Mouse (Mus musculus) liver, embryonic 11.5 days (tissue): ENCODE measurements around the gene Ddx39. TPM values are rescaled to one million over a fixed set of nuclear protein-coding genes. Genes with fewer than 3 reads are reported as not detected.

Experiments
- ATAC-seq: fragments of 200-750 bp; cut with Nextera tagmentation; replicated peaks from 2 replicates; pipeline ENCODE4 v1.8.0; 2017; ENCODE audit warnings: moderate number of reproducible peaks, mild to moderate bottlenecking, moderate TSS enrichment, moderate library complexity; ENCODE audit not compliant: low FRiP score
- DNase-seq: peaks from one replicate; pipeline ENCODE4 v3.0.0-alpha.2; 2017; ENCODE audit warnings: low spot score
- H3K27ac ChIP-seq: fragments of 300-500 bp; sonication (generic); 2 replicates; pipeline ENCODE4 v1.5.1; 2014; ENCODE audit warnings: mild to moderate bottlenecking, low read depth, low read length, control low read depth
- H3K27me3 ChIP-seq: fragments of 300-500 bp; sonication (generic); replicated peaks from 2 replicates; pipeline ENCODE4 v1.6.1; 2014; ENCODE audit warnings: low read length, mixed read lengths; ENCODE audit not compliant: control insufficient read depth, insufficient read depth
- H3K36me3 ChIP-seq: fragments of 300-500 bp; sonication (generic); 2 replicates; pipeline ENCODE4 v1.6.1; 2014; ENCODE audit warnings: mild to moderate bottlenecking, low read length, moderate library complexity, mixed read lengths; ENCODE audit not compliant: control insufficient read depth, insufficient read depth
- H3K4me1 ChIP-seq: fragments of 300-500 bp; sonication (generic); replicated peaks from 2 replicates; pipeline ENCODE4 v1.6.1; 2014; ENCODE audit warnings: low read length, mixed read lengths; ENCODE audit not compliant: control insufficient read depth, insufficient read depth
- H3K4me2 ChIP-seq: fragments of 300-500 bp; sonication (generic); 2 replicates; pipeline ENCODE4 v1.6.1; 2014; ENCODE audit warnings: mild to moderate bottlenecking, control low read depth, moderate library complexity
- H3K4me3 ChIP-seq: fragments of 300-500 bp; sonication (generic); 2 replicates; pipeline ENCODE4 v1.5.1; 2014; ENCODE audit warnings: low read depth, low read length, control low read depth
- H3K9ac ChIP-seq: fragments of 300-500 bp; sonication (generic); 2 replicates; pipeline ENCODE4 v1.6.1; 2014; ENCODE audit warnings: low read depth, low read length, control low read depth
- H3K9me3 ChIP-seq: fragments of 300-500 bp; sonication (generic); 2 replicates; pipeline ENCODE4 v1.6.1; 2016; ENCODE audit warnings: low read length, inconsistent platforms, mixed read lengths; ENCODE audit not compliant: control insufficient read depth
- WGBS: fragments of 180-500 bp; shearing (Covaris S2); extraction: QIAGEN DNeasy Blood & Tissue Kit; methylation state at CpG from one replicate; pipeline ENCODE4 v1.1.7; 2014; 5-methylcytosine and 5-hydroxymethylcytosine counted together
- polyA plus RNA-seq: library from polyadenylated mRNA; unstranded; fragments of >200 nt; fragmentation: Nextera tagmentation; extraction: Ambion mirVana; gene quantifications from 2 replicates; pipeline ENCODE4 v1.2.1, GENCODE M21; 2014

Gene Ddx39
- polyA plus RNA-seq, 1 experiment from 2014 or later, result 375 TPM

DNA sequence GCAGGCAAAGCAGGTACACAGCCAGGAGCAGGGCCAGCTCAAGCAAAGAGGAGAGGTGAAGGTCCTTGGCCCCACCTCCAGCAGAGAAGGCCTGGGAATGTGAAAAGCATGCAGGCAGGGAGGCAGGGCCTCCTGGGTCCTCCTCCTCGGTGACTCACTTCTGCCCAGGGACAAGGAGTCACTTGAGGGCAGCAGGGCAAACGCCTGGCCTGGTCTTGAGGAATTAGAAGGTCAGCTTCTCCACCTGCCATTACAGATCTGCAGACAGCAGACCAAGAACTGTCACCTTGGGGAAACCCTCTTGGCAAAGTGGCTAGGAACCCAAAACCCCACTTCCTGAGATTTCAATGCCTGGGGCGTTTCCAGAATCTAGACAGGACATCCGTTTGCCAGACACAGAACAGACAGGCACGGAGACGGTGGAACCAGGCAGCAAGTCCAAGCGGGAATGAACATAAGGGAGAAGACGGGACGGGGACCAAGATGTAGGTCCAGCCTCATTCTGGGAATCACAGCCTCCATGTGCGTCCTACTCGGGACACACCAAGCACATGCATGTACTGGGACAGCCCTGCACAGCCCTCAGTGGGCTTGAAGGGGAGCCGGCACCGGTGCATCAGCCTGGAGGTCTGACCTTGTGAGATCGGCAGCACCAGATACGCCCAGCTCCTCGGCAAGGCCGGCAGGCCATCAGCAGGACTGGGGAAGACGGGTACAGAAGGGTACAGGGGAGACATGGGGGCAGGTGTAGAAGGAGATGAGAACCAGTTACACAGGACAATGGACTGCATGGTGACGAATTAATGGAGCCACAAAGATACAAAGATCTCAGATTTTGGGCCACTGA is 17.4 kb upstream of the Ddx39 start:
- H3K4me1 ChIP-seq, result peaks cover 32% of the 10 kb centered on the region
- 43% methylated on average over 19 of the region's 19 CpGs for WGBS

DNA sequence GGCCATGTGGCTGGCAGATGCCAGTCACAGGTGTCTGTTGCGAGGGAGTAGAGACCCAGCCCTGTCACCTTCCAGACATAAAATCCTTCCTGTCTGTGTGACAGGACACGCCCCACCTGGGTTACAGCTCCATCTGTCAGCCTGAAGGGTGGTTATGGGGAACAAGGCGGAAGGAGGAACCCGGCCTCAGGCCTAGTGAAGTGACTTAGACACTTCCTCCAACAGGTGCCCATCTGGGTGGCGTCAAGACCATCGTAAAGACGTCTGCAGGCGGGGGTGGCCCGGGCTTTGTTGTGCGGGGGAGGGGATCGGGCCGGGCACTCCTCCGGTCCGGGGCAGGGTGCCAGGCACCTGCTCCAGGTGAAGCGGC is 16.7 kb upstream of the Ddx39 start:
- no peaks in the 10 kb centered on the region for H3K9me3 ChIP-seq
- DNase-seq (no peak), ATAC-seq (peak; percentile 12; the same call in 1 of the 2 replicates)
- H3K27ac ChIP-seq, result peak overlapping the region; percentile 83; the same call in 1 of the 2 replicates
- H3K36me3 ChIP-seq, result no peaks in the 10 kb centered on the region
- peak overlapping the region; percentile 99 for H3K4me2 ChIP-seq
- peak overlapping the region; percentile 95 for H3K4me3 ChIP-seq
- H3K9ac ChIP-seq, result peak overlapping the region; percentile 91
- H3K27me3 ChIP-seq, result no peaks in the 10 kb centered on the region
- H3K4me1 ChIP-seq, result peaks cover 32% of the 10 kb centered on the region
- WGBS, result 3% methylated on average over 15 of the region's 15 CpGs

More for the DNA sequence above, 17.4 kb upstream of the Ddx39 start:
- H3K36me3 ChIP-seq, result no peaks in the 10 kb centered on the region
- no peak overlapping the region; the same call in 1 of the 2 replicates for H3K27ac ChIP-seq
- H3K4me3 ChIP-seq, result peak overlapping the region; percentile 95
- DNase-seq, result no peak
- H3K9me3 ChIP-seq, result no peaks in the 10 kb centered on the region
- peak overlapping the region; percentile 91 for H3K9ac ChIP-seq
- H3K27me3 ChIP-seq, result no peaks in the 10 kb centered on the region
- ATAC-seq, result no peak
- H3K4me2 ChIP-seq, result peak overlapping the region; percentile 99

DNA sequence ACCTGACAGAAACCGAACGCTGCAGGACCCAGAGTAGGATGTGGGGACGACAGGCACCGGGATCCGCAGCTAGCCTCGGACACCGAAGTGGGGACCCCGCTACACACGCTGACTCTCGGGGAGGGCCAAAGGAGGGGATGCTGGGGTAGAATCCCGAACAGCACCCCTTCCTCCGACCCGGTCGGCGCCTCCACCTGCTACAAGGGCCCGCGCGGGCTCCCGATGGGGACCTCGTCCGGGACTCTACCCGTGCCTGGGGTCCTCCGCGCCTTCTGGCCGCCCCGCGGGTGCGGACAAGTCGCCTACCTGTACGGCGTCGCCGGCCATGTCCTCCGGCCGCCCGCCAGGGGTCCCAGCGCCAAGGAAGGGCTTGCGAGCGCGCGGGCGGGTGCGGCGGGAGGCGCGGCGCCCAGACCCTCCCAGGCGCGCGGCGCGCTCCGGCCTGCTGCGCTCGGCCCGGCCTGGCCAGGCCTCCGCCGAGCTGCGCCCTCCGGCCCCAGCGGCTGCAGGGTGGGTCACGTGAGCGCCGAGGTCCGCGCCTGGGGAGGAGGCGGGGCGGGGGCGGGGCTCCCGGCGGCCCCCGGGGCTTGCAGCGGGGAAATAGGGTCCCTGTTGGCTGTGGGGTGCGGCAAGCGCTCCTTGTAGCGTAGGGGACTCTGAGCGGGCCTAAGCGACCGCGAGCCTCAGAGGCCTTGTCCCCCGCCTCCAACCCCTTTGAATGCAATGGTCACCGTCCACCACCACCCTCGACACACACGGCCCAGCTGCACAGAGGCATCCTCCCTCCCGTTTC is 16.1 kb upstream of the Ddx39 start, which contains the start of gene Pkn1:
Gene Pkn1, minus strand, starts transcription at position 519 of the 793 bp plus-strand sequence.
- H3K36me3 ChIP-seq, result no peaks in the 10 kb centered on the region
- peak within 1 kb of the TSS; percentile 95 for H3K4me3 ChIP-seq
- H3K27ac ChIP-seq, result peak within 1 kb of the TSS; percentile 83
- peak within 1 kb of the TSS; percentile 91 for H3K9ac ChIP-seq
- H3K4me2 ChIP-seq, result peak within 1 kb of the TSS; percentile 99
- H3K27me3 ChIP-seq, result no peaks in the 10 kb centered on the region
- ATAC-seq (peak; percentile 91), DNase-seq (peak; percentile 88)
- H3K4me1 ChIP-seq, result peaks cover 26% of the 10 kb centered on the region
- under 1% methylated on average over 82 of the region's 85 CpGs for WGBS
- H3K9me3 ChIP-seq, result no peaks in the 10 kb centered on the region

- H3K36me3 ChIP-seq, result no peaks in the 10 kb centered on the region
- H3K4me2 ChIP-seq, result peak overlapping the region; percentile 99
- peak overlapping the region; percentile 95 for H3K4me3 ChIP-seq
- WGBS, result 28% methylated on average over 9 of the region's 9 CpGs
- H3K9me3 ChIP-seq, result no peaks in the 10 kb centered on the region
- no peaks in the 10 kb centered on the region for H3K27me3 ChIP-seq
- peak overlapping the region; percentile 83 for H3K27ac ChIP-seq
- peak overlapping the region; percentile 91 for H3K9ac ChIP-seq
- ATAC-seq, result no peak
- H3K4me1 ChIP-seq, result peaks cover 19% of the 10 kb centered on the region
- no peak for DNase-seq
Observed at GRCm38 (mm10) chr8:83699566-83699965, 15.4 kb upstream of the Ddx39 start.

DNA sequence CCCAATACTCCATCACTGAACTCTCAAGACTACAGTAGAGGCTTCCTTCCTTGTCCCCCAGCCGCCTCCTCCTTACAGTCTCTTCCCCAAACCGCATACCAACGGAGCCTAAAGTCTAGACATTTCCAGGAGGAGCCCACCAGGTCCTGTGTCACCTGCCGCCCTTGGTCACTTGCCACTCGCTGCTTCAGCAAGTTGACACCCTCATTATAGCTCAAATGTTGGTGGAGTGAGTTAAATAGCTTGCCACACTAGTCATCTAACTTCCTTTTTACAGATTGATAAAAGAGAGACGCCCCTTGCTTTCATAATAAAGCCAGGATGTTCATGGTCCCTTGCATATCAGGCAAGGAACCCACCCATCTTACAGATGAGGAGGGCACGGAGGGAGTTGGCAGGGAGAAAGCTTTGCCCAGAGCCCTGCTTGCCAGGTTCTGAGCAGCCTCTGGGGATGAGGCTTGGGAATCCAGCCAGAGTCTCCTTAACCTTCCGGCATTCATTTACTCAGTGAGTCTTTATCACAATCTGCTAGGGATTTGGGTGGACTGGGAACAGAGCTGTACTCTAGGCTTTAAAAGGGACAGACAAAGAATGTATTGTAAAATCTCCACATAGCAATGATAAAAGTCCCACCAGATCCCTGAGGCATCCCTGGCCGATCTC is 14.4 kb upstream of the Ddx39 start:
- ATAC-seq (no peak), DNase-seq (no peak)
- H3K27me3 ChIP-seq, result no peaks in the 10 kb centered on the region
- H3K27ac ChIP-seq, result no peak overlapping the region
- H3K4me3 ChIP-seq, result no peak overlapping the region
- H3K36me3 ChIP-seq, result no peaks in the 10 kb centered on the region
- peaks cover 16% of the 10 kb centered on the region for H3K4me1 ChIP-seq
- no peak overlapping the region for H3K9ac ChIP-seq
- H3K9me3 ChIP-seq, result no peaks in the 10 kb centered on the region
- no peak overlapping the region for H3K4me2 ChIP-seq
- 71% methylated on average over 9 of the region's 9 CpGs for WGBS

DNA sequence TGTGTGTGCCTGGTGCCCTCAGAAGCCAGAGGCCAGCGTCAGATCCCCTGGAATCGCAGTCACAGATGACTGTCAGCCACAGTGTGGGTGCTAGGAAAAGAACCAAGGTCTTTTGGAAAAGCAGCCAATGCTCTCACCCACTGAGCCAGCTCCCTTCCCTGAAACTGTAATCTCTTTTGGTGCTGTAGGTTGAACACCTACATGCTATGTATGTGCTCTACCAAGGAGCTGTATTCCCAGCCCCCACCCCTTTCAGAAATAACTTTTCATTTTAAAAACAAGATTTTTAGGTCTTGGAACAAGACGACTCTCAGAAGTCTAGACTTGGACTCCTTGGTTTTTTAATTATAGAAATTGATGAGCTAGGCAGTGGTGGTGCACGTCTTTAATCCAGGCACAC is 11.6 kb upstream of the Ddx39 start:
- H3K4me2 ChIP-seq, result no peak overlapping the region
- DNase-seq (no peak), ATAC-seq (no peak)
- H3K36me3 ChIP-seq, result no peaks in the 10 kb centered on the region
- no peaks in the 10 kb centered on the region for H3K27me3 ChIP-seq
- H3K4me1 ChIP-seq, result peaks cover under 1% of the 10 kb centered on the region; the same call in 1 of the 2 replicates
- 82% methylated on average over 4 of the region's 4 CpGs for WGBS
- no peak overlapping the region for H3K4me3 ChIP-seq
- no peaks in the 10 kb centered on the region for H3K9me3 ChIP-seq
- no peak overlapping the region for H3K27ac ChIP-seq
- H3K9ac ChIP-seq, result no peak overlapping the region

GRCm38 (mm10) chr8:83706411-83706810 is 8.6 kb upstream of the Ddx39 start:
- Histone ChIP-seq H3K27ac (no peak overlapping the region), H3K9me3 (no peaks in the 10 kb centered on the region), H3K4me2 (no peak overlapping the region), H3K9ac (no peak overlapping the region), H3K4me1 (no peaks in the 10 kb centered on the region), H3K36me3 (no peaks in the 10 kb centered on the region), H3K4me3 (no peak overlapping the region), H3K27me3 (no peaks in the 10 kb centered on the region)
- ATAC-seq, result no peak
- no peak for DNase-seq
- WGBS, result 63% methylated on average over 5 of the region's 5 CpGs

GRCm38 (mm10) chr8:83707554-83707953 is 7.4 kb upstream of the Ddx39 start:
- Histone ChIP-seq H3K4me2 (no peak overlapping the region), H3K4me1 (no peaks in the 10 kb centered on the region), H3K27ac (no peak overlapping the region), H3K36me3 (no peaks in the 10 kb centered on the region), H3K9ac (no peak overlapping the region), H3K4me3 (no peak overlapping the region), H3K9me3 (no peaks in the 10 kb centered on the region), H3K27me3 (no peaks in the 10 kb centered on the region)
- WGBS, result 72% methylated on average over 8 of the region's 8 CpGs
- ATAC-seq, result no peak
- DNase-seq, result no peak
